Mouse (Mus musculus): ENCODE measurements around the gene Ampd3. TPM values are rescaled to one million over a fixed set of nuclear protein-coding genes. Genes with fewer than 3 reads are reported as not detected.

Gene Ampd3
- not detected in 2 replicates for polyA plus RNA-seq (2012; ENCODE audit: insufficient read depth, insufficient read length, low replicate concordance, missing spikeins)

DNA sequence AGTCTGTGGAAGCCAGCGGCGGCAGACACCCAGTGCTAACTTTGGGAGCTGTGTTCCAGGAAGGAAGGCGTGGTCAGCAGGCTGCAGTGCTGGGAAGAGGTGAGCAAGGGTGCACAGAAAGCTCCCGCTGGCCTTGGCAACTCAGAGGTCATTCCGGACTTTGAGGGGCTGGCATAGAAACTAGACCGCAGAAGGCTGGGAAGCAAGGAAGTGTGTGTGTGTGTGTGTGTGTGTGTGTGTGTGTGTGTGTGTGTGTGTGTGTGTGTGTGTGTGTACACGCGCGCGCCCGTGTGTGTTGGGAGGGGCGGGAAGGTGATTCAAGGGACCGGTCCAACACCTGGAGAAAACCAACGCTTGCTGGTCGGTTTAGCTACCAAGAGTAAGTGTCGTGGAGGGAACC is at the start of gene Ampd3:
Ampd3 (plus strand) TSS at position 206 of the 400 bp plus-strand sequence.
- peak within 1 kb of the TSS; percentile 81 for H3K27ac ChIP-seq (ENCODE audit: insufficient read depth, low read depth, low read length)
- TF ChIP-seq POLR2A (IDR thresholded peaks at IDR 0.05; ENCODE audit: insufficient read depth, low read depth, low read length) (no peak), CTCF (IDR thresholded peaks at IDR 0.05; ENCODE audit: insufficient read depth, low read depth, low read length) (no peak)
- peak within 1 kb of the TSS; percentile 65 for H3K4me3 ChIP-seq (ENCODE audit: insufficient read depth, low read depth, low read length)
- 30% methylated on average over 16 of the region's 16 CpGs for WGBS
- H3K4me1 ChIP-seq (ENCODE audit: control insufficient read depth, insufficient read depth, low read length): peaks cover 20% of the 10 kb centered on the region

DNA sequence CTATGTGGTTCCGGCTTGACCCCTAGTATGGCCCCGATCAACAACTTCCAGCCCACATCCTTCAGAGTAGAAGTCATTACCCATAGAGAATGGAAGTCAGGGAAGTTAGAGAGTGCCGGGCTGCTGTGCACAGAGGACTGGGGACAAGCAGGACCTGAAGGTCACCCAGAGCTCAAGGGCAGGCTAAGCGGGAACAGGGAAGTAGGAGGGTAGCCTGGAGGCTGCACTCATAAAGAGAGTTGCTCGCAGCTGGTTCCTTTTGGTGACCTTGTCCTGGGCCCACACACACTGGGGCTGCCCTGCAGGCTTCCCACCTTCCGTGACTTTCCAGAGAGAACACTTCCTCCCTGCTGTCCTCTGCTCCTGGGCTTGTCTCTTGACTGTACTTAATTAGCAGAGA is 49.5 kb upstream of the Ampd3 start:
- WGBS: 93% methylated on average over 6 of the region's 6 CpGs
- no peak overlapping the region for H3K4me3 ChIP-seq (ENCODE audit: insufficient read depth, low read depth, low read length)
- TF ChIP-seq POLR2A (IDR thresholded peaks at IDR 0.05; ENCODE audit: insufficient read depth, low read depth, low read length): no peak
- no peak for TF ChIP-seq CTCF (IDR thresholded peaks at IDR 0.05; ENCODE audit: insufficient read depth, low read depth, low read length)

DNA sequence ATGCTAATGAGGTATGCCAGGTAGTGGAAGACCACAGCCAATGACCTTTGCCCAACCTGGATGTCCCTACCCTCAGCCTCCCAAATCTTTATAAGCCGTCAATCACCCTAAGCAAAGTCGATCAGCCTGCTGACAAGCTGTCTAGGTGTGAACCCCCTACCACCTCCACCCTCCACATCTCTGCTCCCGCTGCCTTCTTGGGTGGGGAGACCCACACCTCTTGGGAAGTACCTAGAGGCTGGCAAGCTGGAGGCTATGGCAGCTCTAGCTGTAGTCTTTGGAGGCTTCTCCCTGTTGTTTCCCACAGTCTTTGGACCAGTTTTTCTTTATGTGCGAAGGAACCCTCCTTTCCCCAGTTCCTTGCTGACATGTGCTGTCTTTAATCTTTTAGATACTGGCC is 48.1 kb upstream of the Ampd3 start:
- no peak for TF ChIP-seq POLR2A (IDR thresholded peaks at IDR 0.05; ENCODE audit: insufficient read depth, low read depth, low read length)
- WGBS: 88% methylated on average over 4 of the region's 4 CpGs
- no peak overlapping the region for H3K4me3 ChIP-seq (ENCODE audit: insufficient read depth, low read depth, low read length)

More for the DNA sequence above, 49.5 kb upstream of the Ampd3 start:
- Histone ChIP-seq H3K27ac (ENCODE audit: insufficient read depth, low read depth, low read length) (no peak overlapping the region), H3K4me1 (ENCODE audit: control insufficient read depth, insufficient read depth, low read length) (peaks cover 11% of the 10 kb centered on the region)

DNA sequence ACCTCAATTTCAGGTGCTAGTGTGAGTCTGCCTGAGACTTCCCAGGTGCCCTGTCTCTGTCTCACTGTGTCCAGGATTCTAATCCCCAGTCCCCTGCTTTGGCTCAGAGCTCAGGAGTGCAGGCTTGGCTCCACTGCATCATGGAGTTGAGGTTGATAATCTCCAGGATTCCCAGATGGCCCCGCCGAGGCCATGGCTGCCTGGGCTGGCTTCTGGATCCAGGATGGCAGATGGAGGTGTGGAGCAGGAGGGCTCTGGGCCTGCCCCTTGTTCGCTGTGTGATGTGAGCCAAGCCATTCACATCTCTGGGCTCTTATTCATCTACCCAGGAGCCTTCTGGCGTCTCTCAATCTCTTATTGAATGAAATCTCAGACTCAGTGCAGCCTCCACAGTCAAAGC is 45.8 kb upstream of the Ampd3 start:
- H3K4me1 ChIP-seq (ENCODE audit: control insufficient read depth, insufficient read depth, low read length): no peaks in the 10 kb centered on the region
- no peak for TF ChIP-seq CTCF (IDR thresholded peaks at IDR 0.05; ENCODE audit: insufficient read depth, low read depth, low read length)
- WGBS: 88% methylated on average over 4 of the region's 4 CpGs
- H3K27ac ChIP-seq (ENCODE audit: insufficient read depth, low read depth, low read length): no peak overlapping the region
- no peak overlapping the region for H3K4me3 ChIP-seq (ENCODE audit: insufficient read depth, low read depth, low read length)

More for the DNA sequence above, 48.1 kb upstream of the Ampd3 start:
- Histone ChIP-seq H3K4me1 (ENCODE audit: control insufficient read depth, insufficient read depth, low read length) (peaks cover 10% of the 10 kb centered on the region), H3K27ac (ENCODE audit: insufficient read depth, low read depth, low read length) (no peak overlapping the region)

DNA sequence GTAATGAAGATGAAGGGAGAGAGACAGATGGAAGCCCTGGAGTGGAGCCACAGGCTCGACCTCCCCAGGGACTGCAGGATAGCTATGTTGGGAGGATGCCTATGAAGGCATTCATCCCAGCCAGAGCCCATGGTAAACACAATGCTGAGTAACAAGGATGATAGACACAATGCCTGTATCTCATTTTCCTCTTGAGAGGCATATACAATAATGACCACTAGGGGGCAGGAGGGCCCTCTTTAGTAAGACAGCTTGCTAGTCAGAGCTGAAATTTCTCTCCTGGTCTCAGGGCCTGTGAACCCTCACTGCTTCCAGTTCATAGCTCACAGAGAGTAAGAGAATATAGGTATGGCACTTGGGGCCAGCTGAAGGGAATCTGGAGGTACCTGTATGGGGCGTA is 41.0 kb upstream of the Ampd3 start:
- no peak for TF ChIP-seq POLR2A (IDR thresholded peaks at IDR 0.05; ENCODE audit: insufficient read depth, low read depth, low read length)
- TF ChIP-seq CTCF (IDR thresholded peaks at IDR 0.05; ENCODE audit: insufficient read depth, low read depth, low read length): no peak
- Histone ChIP-seq H3K4me1 (ENCODE audit: control insufficient read depth, insufficient read depth, low read length) (peaks cover 7% of the 10 kb centered on the region; the same call in 1 of the 2 replicates), H3K4me3 (ENCODE audit: insufficient read depth, low read depth, low read length) (no peak overlapping the region), H3K27ac (ENCODE audit: insufficient read depth, low read depth, low read length) (no peak overlapping the region)
- 34% methylated on average over 2 of the region's 2 CpGs for WGBS

DNA sequence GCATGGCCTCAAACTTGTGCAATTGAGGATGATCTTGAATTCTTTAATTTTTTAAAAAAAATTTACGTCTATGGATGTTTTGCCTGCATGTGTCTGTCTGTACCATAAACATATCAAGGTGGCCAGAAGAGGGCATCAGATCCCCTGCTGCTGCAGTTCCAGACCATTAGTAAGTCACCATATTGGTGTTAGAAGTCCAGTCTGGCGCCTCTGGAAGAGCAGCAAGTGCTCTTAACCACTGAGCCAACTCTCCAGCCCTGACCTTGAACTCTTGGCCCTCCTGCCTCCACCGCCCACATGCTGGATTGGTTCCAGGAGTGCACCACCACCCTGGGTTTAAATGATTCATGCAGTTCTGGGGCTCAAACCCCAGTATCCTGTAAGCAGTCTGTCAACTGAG is 39.1 kb upstream of the Ampd3 start:
- peaks cover 11% of the 10 kb centered on the region for H3K4me1 ChIP-seq (ENCODE audit: control insufficient read depth, insufficient read depth, low read length)
- 54% methylated on average over 3 of the region's 3 CpGs for WGBS
- TF ChIP-seq POLR2A (IDR thresholded peaks at IDR 0.05; ENCODE audit: insufficient read depth, low read depth, low read length) (no peak), CTCF (IDR thresholded peaks at IDR 0.05; ENCODE audit: insufficient read depth, low read depth, low read length) (no peak)
- no peak overlapping the region for H3K27ac ChIP-seq (ENCODE audit: insufficient read depth, low read depth, low read length)
- H3K4me3 ChIP-seq (ENCODE audit: insufficient read depth, low read depth, low read length): no peak overlapping the region

DNA sequence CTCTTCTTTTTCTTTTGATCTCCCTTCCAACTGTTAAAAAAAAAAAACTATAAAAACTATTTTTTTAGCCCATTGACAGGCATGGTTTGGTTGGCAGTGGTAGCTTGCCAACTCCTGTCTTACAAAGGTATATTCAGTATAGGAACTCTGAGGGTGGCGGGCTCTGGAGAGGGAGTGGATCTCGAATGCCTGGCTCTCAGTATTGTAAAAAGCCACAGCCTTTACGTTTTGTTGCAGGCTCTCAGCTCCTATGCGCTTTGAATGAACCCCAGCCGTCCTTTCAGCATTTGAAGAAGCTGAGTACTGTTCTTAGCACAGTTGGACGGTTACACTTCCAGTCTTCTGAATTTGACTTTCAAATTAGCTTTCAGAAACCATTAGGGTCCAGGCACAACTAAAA is 38.7 kb upstream of the Ampd3 start:
- Histone ChIP-seq H3K4me3 (ENCODE audit: insufficient read depth, low read depth, low read length) (no peak overlapping the region), H3K27ac (ENCODE audit: insufficient read depth, low read depth, low read length) (no peak overlapping the region), H3K4me1 (ENCODE audit: control insufficient read depth, insufficient read depth, low read length) (peaks cover 11% of the 10 kb centered on the region)
- TF ChIP-seq POLR2A (IDR thresholded peaks at IDR 0.05; ENCODE audit: insufficient read depth, low read depth, low read length) (no peak), CTCF (IDR thresholded peaks at IDR 0.05; ENCODE audit: insufficient read depth, low read depth, low read length) (no peak)
- 63% methylated on average over 6 of the region's 6 CpGs for WGBS

DNA sequence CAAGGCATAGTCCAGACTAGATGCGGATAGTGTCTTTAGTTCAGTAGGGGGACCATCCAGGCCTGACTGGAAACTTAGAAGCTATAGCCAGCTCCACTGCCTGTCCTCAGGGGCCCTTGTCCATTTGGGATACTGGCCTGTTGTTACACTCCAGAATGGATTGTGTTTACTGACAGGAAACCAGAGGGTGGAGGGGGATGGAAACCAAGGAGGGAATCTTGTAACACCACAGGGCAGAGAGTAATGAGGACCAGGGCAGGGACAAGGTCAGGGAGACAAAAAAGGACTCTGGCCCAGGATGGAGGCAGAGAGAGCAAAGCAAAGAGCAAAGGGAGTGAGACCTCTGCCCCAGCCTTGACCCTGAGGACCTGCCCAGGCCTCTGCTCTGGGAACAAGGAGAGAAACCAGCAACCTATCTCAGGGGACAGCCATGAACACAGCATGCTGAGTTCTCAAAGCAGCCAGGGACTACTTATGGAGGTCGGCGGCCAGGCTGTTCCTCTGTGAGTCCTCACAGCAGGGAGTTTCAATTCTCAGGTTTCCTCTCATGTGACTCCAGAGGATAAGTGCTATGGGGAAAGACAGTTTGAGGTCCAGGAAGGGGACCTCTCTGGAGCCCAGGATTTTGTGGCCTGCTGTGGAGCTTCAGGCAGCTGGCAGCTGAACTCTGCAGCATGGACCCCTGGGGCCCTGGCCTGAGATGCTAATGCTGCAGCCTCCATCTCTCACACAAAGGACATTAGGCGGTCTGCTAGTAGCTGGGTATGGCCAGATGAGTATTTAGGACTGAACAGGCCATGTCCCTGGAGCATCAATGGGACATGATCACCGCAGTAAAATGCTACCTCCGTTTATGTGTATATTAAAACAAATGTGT is 36.7 kb upstream of the Ampd3 start:
- 76% methylated on average over 6 of the region's 6 CpGs for WGBS
- no peak overlapping the region for H3K27ac ChIP-seq (ENCODE audit: insufficient read depth, low read depth, low read length)
- TF ChIP-seq CTCF (IDR thresholded peaks at IDR 0.05; ENCODE audit: insufficient read depth, low read depth, low read length): no peak
- no peak for TF ChIP-seq POLR2A (IDR thresholded peaks at IDR 0.05; ENCODE audit: insufficient read depth, low read depth, low read length)
- H3K4me1 ChIP-seq (ENCODE audit: control insufficient read depth, insufficient read depth, low read length): peaks cover 11% of the 10 kb centered on the region
- H3K4me3 ChIP-seq (ENCODE audit: insufficient read depth, low read depth, low read length): no peak overlapping the region

DNA sequence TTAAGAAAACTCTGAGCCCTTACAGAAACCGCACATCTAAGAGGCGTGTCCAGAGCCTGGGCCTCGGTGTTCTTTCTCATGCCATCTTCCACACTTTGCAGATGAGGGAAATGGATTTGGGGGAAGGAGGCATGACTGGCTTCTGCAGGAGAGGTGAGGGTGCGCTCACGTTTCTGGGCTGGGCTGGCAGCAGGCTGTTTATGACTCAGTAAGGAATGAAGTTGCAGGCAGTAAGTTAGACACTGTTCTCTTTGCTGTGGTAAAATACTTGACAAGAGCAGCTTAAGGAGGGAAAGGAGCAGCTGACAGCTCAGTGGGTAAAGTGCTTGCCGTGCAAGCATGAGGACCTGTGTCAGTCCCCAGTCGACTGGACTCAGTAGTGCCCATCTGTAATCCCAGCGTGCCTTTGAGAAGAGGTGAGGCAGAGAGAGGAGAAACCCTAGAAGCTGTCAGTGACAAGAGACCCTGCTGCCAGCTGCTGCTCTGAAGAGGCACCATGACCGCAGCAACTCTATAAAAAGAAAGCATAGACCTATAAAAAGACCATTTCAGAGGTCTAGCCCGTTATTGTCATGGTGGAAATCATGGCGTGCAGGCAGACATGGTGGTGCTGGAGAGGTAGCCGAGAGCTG is 35.9 kb upstream of the Ampd3 start:
- H3K27ac ChIP-seq (ENCODE audit: insufficient read depth, low read depth, low read length): no peak overlapping the region
- 67% methylated on average over 12 of the region's 12 CpGs for WGBS
- TF ChIP-seq POLR2A (IDR thresholded peaks at IDR 0.05; ENCODE audit: insufficient read depth, low read depth, low read length) (no peak), CTCF (IDR thresholded peaks at IDR 0.05; ENCODE audit: insufficient read depth, low read depth, low read length) (no peak)
- H3K4me3 ChIP-seq (ENCODE audit: insufficient read depth, low read depth, low read length): no peak overlapping the region
- peaks cover 11% of the 10 kb centered on the region for H3K4me1 ChIP-seq (ENCODE audit: control insufficient read depth, insufficient read depth, low read length)
